Mouse (Mus musculus) heart, adult 2 months (tissue): Measurements from ENCODE around the gene Vmn1r196. TPM values are rescaled to one million over a fixed set of nuclear protein-coding genes. Genes with fewer than 3 reads are reported as not detected.
"Not testable (repeated sequence)": the region's sequence is repeated elsewhere in the genome, so short reads cannot be mapped to it uniquely, and the experiment has no call there.

Experiments used
- DNase-seq, 2 experiments: peaks; one replicate each; pipeline ENCODE4 v3.0.0; 2021
- H3K27ac ChIP-seq: fragments of 200-600 bp; 2 replicates; pipeline ENCODE4 v1.8.1; 2022
- H3K27me3 ChIP-seq: fragments of 200-500 bp; 2 replicates; pipeline ENCODE4 v1.6.1; 2012; ENCODE audit warnings: mild to moderate bottlenecking, low read length, inconsistent platforms, mixed read lengths; ENCODE audit not compliant: control insufficient read depth, insufficient read depth
- H3K36me3 ChIP-seq: fragments of 200-500 bp; 2 replicates; pipeline ENCODE4 v1.6.1; 2012; ENCODE audit warnings: low read length, inconsistent platforms; ENCODE audit not compliant: control insufficient read depth, insufficient read depth
- H3K4me1 ChIP-seq: fragments of 200-500 bp; 2 replicates; pipeline ENCODE4 v1.6.1; 2011; ENCODE audit warnings: low read length; ENCODE audit not compliant: control insufficient read depth, insufficient read depth
- H3K4me3 ChIP-seq: fragments of 200-600 bp; 2 replicates; pipeline ENCODE4 v1.8.1; 2022
- H3K79me2 ChIP-seq: fragments of 200-500 bp; replicated peaks from 2 replicates; pipeline ENCODE4 v1.6.1; 2012; ENCODE audit warnings: mild to moderate bottlenecking, inconsistent platforms, low read length, moderate library complexity, mixed read lengths; ENCODE audit not compliant: control insufficient read depth, insufficient read depth
- H3K9ac ChIP-seq: fragments of 200-500 bp; 2 replicates; pipeline ENCODE4 v1.6.1; 2012; ENCODE audit warnings: low read depth, mild to moderate bottlenecking, control low read depth, inconsistent platforms, low read length, mixed read lengths
- CTCF ChIP-seq: fragments of 200-600 bp; IDR thresholded peaks from 2 replicates; pipeline ENCODE4 v1.8.1; 2022; ENCODE audit warnings: antibody characterized with exemption, mild to moderate bottlenecking, moderate library complexity
- EP300 ChIP-seq: fragments of 200-500 bp; IDR thresholded peaks from 2 replicates; pipeline ENCODE4 v1.6.1; 2011; ENCODE audit warnings: low read depth, low read length, control low read depth; ENCODE audit not compliant: insufficient read depth
- POLR2A ChIP-seq: fragments of 200-500 bp; IDR thresholded peaks from 2 replicates; pipeline ENCODE4 v1.6.1; 2011; ENCODE audit warnings: mild to moderate bottlenecking, low read depth, low read length, control low read depth; ENCODE audit not compliant: insufficient read depth
- WGBS: fragments of 180-500 bp; shearing (Covaris S2); methylation state at CpG from one replicate; pipeline ENCODE4 v1.1.7; 2018; 5-methylcytosine and 5-hydroxymethylcytosine counted together
- intact Hi-C: fragments of 180-260 bp; cut with DNase I; formaldehyde crosslinking; loops from one replicate; pipeline ENCODE4 v1.15.1; 2025
- long read RNA-seq: library from polyadenylated mRNA; stranded (forward); transcript quantifications from one replicate; pipeline ENCODE4 v2.0.0, GENCODE M21; 2021
- polyA plus RNA-seq: library from polyadenylated mRNA; depleted of rRNA; stranded (reverse); fragments of >200 nt; gene quantifications from 2 replicates; pipeline ENCODE4 v1.2.3, GENCODE M21; 2012; rRNA removed
- total RNA-seq, 2 experiments: library from RNA; stranded (reverse); gene quantifications; 2 replicates each; pipeline ENCODE4 v1.2.3; 2021

The Vmn1r196 gene
- total RNA-seq (not detected), polyA plus RNA-seq (not detected in 2 replicates)
- long read RNA-seq: 0 reads

DNA sequence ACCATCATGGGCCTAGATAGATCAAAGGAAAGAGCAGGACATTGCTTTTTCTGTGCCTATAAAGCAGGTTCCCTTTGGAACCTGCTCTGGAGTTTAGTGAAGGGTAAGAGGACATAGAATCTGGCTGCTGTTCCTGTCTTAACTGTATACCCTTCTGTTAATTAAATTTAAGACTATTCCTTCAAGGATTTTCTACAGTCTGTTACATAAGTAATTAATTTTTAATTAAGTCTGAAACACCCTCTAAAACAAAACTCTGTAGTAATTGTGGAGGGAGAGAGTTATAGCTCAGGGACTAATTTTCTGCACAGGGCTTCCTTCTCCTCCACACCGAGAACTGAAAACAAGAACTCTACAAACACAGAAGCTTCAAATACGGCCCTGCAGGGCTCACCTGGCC lies at the start of gene Vmn1r196:
Vmn1r196 (plus strand) TSS at position 301 of the 400 bp plus-strand sequence.
- no peaks in the 10 kb centered on the region for H3K36me3 ChIP-seq

GRCm38 (mm10) chr13:22243915-22244314 lies 45.8 kb upstream of the Vmn1r196 start, which contains the start of gene Vmn1r194:
Gene Vmn1r194, plus strand, starts transcription at chr13:22244215.
- Histone ChIP-seq H3K27me3 (no peaks in the 10 kb centered on the region), H3K4me1 (no peaks in the 10 kb centered on the region), H3K27ac (no peak within 1 kb of the TSS), H3K79me2 (no peaks in the 10 kb centered on the region), H3K9ac (no peak within 1 kb of the TSS), H3K36me3 (no peaks in the 10 kb centered on the region), H3K4me3 (no peak within 1 kb of the TSS)
- TF ChIP-seq EP300: no peak
- no peak for TF ChIP-seq CTCF
- no peak for TF ChIP-seq POLR2A
- no peak for DNase-seq
- intact Hi-C loops: no loop called here
- 17% methylated on average over 1 of the region's 1 CpGs for WGBS

More for the DNA sequence above, at the start of gene Vmn1r196:
- no peaks in the 10 kb centered on the region for H3K79me2 ChIP-seq
- TF ChIP-seq EP300 (no peak), POLR2A (no peak), CTCF (no peak)
- no peaks in the 10 kb centered on the region for H3K27me3 ChIP-seq
- no peak within 1 kb of the TSS for H3K27ac ChIP-seq
- intact Hi-C loops: no loop called here
- no peak for DNase-seq
- no peaks in the 10 kb centered on the region for H3K4me1 ChIP-seq
- 57% methylated on average over 2 of the region's 2 CpGs for WGBS
- H3K9ac ChIP-seq: no peak within 1 kb of the TSS
- no peak within 1 kb of the TSS for H3K4me3 ChIP-seq

DNA sequence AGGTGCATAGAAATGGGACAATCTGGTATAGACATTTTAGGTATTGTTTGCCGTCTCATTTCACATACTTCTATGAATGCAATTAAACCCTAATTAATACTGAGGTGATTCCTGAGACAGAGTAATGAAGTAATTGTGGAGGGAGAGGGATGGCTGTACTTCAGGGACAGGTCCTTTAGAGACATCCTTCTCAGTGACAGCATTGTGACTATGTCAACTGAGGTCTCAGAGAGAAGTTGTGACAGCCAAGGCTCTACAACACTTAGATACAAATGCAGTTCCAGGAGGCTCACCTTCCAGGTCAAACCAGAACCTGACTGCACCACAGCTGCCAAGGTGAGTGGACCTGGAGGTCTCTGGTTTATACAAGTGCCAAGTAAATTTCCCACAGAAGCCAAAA lies 19.5 kb upstream of the Vmn1r196 start, which contains the start of gene Vmn1r195:
Vmn1r195 (plus strand) TSS at position 301 of the 400 bp plus-strand sequence.
- DNase-seq, intact Hi-C loops: not testable (repeated sequence)
- WGBS: 94% methylated on average over 1 of the region's 1 CpGs

GRCm38 (mm10) chr13:22271721-22272120 lies 18.0 kb upstream of the Vmn1r196 start:
- WGBS: 48% methylated on average over 2 of the region's 2 CpGs
- no peak for TF ChIP-seq EP300
- no peak for TF ChIP-seq CTCF
- no peak for TF ChIP-seq POLR2A
- no peak overlapping the region for H3K27ac ChIP-seq
- DNase-seq: no peak
- H3K9ac ChIP-seq: no peak overlapping the region
- intact Hi-C loops: no loop called here
- H3K4me3 ChIP-seq: no peak overlapping the region
- no peaks in the 10 kb centered on the region for H3K36me3 ChIP-seq
- H3K4me1 ChIP-seq: no peaks in the 10 kb centered on the region
- H3K79me2 ChIP-seq: no peaks in the 10 kb centered on the region
- no peaks in the 10 kb centered on the region for H3K27me3 ChIP-seq

More for the DNA sequence above, 19.5 kb upstream of the Vmn1r196 start, which contains the start of gene Vmn1r195:
- not testable (repeated sequence) for H3K36me3 ChIP-seq, H3K27me3 ChIP-seq, H3K79me2 ChIP-seq, H3K4me3 ChIP-seq, H3K27ac ChIP-seq, H3K4me1 ChIP-seq, H3K9ac ChIP-seq

GRCm38 (mm10) chr13:22284578-22284977 lies 5.1 kb upstream of the Vmn1r196 start:
- Histone ChIP-seq H3K4me3 (no peak overlapping the region), H3K27me3 (no peaks in the 10 kb centered on the region), H3K4me1 (no peaks in the 10 kb centered on the region), H3K9ac (no peak overlapping the region), H3K27ac (no peak overlapping the region), H3K79me2 (no peaks in the 10 kb centered on the region), H3K36me3 (no peaks in the 10 kb centered on the region)
- 76% methylated on average over 2 of the region's 2 CpGs for WGBS
- no peak for DNase-seq
- TF ChIP-seq POLR2A (no peak), CTCF (no peak)
- intact Hi-C loops: no loop called here

- WGBS: 73% methylated on average over 5 of the region's 5 CpGs
- H3K27ac ChIP-seq, intact Hi-C loops, H3K4me3 ChIP-seq, H3K4me1 ChIP-seq, H3K36me3 ChIP-seq, H3K79me2 ChIP-seq, H3K9ac ChIP-seq, DNase-seq, H3K27me3 ChIP-seq: not testable (repeated sequence)
Observed at GRCm38 (mm10) chr13:22308075-22308474, 18.4 kb downstream of the Vmn1r196 start.
